Mouse (Mus musculus) lung, embryonic 14.5 days (tissue): ENCODE measurements around the gene Ihh. TPM values are rescaled to one million over a fixed set of nuclear protein-coding genes. Genes with fewer than 3 reads are reported as not detected.

Experiments used
- ATAC-seq: fragments of 200-750 bp; cut with Nextera tagmentation; 2 replicates; pipeline ENCODE4 v1.8.0; 2017; ENCODE audit warnings: mild to moderate bottlenecking, moderate TSS enrichment, moderate library complexity; ENCODE audit not compliant: insufficient read depth
- DNase-seq: peaks from one replicate; pipeline ENCODE4 v3.0.0-alpha.2; 2015
- H3K27ac ChIP-seq: fragments of 300-500 bp; sonication (generic); 2 replicates; pipeline ENCODE4 v1.5.1; 2014; ENCODE audit warnings: low read depth, mild to moderate bottlenecking, moderate library complexity
- H3K27me3 ChIP-seq: fragments of 300-500 bp; sonication (generic); 2 replicates; pipeline ENCODE4 v1.6.1; 2014; ENCODE audit warnings: low read length, control low read depth; ENCODE audit not compliant: insufficient read depth
- H3K36me3 ChIP-seq: fragments of 300-500 bp; sonication (generic); 2 replicates; pipeline ENCODE4 v1.6.1; 2014; ENCODE audit warnings: control low read depth; ENCODE audit not compliant: insufficient read depth
- H3K4me1 ChIP-seq: fragments of 300-500 bp; sonication (generic); 2 replicates; pipeline ENCODE4 v1.6.1; 2014; ENCODE audit warnings: antibody characterized with exemption, control low read depth; ENCODE audit not compliant: insufficient read depth
- H3K4me2 ChIP-seq: fragments of 300-500 bp; sonication (generic); 2 replicates; pipeline ENCODE4 v1.6.1; 2014; ENCODE audit warnings: mild to moderate bottlenecking
- H3K4me3 ChIP-seq: fragments of 300-500 bp; sonication (generic); 2 replicates; pipeline ENCODE4 v1.5.1; 2014; ENCODE audit warnings: low read depth, low read length
- H3K9ac ChIP-seq: fragments of 300-500 bp; sonication (generic); 2 replicates; pipeline ENCODE4 v1.6.1; 2014
- H3K9me3 ChIP-seq: fragments of 300-500 bp; sonication (generic); 2 replicates; pipeline ENCODE4 v1.6.1; 2016; ENCODE audit warnings: low read depth, low read length, control low read depth
- CTCF ChIP-seq: IDR thresholded peaks from 2 replicates; pipeline ENCODE4 v1.5.1; 2016; ENCODE audit warnings: antibody characterized with exemption, low read depth
- WGBS: fragments of 180-500 bp; shearing (Covaris S2); extraction: QIAGEN DNeasy Blood & Tissue Kit; methylation state at CpG from one replicate; pipeline ENCODE4 v1.1.7; 2014; 5-methylcytosine and 5-hydroxymethylcytosine counted together
- microRNA counts: library from miRNA; unstranded; fragments of <30 nt; microRNA quantifications from one replicate; lab custom pipeline; 2016
- microRNA-seq: library from miRNA; unstranded; fragments of <30 nt; microRNA quantifications from one replicate; pipeline ENCODE4, GENCODE M21; 2016; ENCODE audit warnings: borderline number of aligned reads
- polyA plus RNA-seq: library from polyadenylated mRNA; unstranded; fragments of >200 nt; fragmentation: Nextera tagmentation; extraction: Ambion mirVana; gene quantifications from 2 replicates; pipeline ENCODE4 v1.2.1, GENCODE M21; 2014

The Ihh gene
- polyA plus RNA-seq, 1 experiment from 2014 or later: 0.14 TPM

GRCm38 (mm10) chr1:74897976-74898375, 53.5 kb downstream of the Ihh start:
- no peak overlapping the region for H3K9ac ChIP-seq
- WGBS: 5% methylated on average over 7 of the region's 7 CpGs
- H3K4me2 ChIP-seq: no peak overlapping the region
- H3K27ac ChIP-seq: no peak overlapping the region
- peaks cover 87% of the 10 kb centered on the region for H3K27me3 ChIP-seq
- H3K4me1 ChIP-seq: 0 out of 2 replicates have a peak, but pooled peaks cover 4% of the 10 kb centered on the region
- H3K4me3 ChIP-seq: no peak overlapping the region
- ATAC-seq (no peak), DNase-seq (no peak)
- no peaks in the 10 kb centered on the region for H3K9me3 ChIP-seq
- TF ChIP-seq CTCF: no peak
- no peaks in the 10 kb centered on the region for H3K36me3 ChIP-seq

MicroRNAs within 50 kb of the gene (microRNA counts, 519-probe panel; counts per million panel counts)
- 3,290 counts per million, percentile 64 among the panel's probes with 10 or more counts for microRNA mmu-miR-375 (lab: Ali Mortazavi, UCI)

Small RNA genes lying within 50 kb of the gene (microRNA-seq; reads per million reads assigned to microRNA genes)
- gene Mir375: 4,332 reads per million, percentile 87 among the genes with 10 or more reads in this experiment

Other genes starting within 250 kb of the Ihh start
- gene Cyp27a1, start 238.1 kb downstream of the Ihh start, polyA plus RNA-seq: 1.9 and 2.2 TPM in 2 replicates
- gene Prkag3, start 202.5 kb downstream of the Ihh start, polyA plus RNA-seq: 0.12 and 0.29 TPM in 2 replicates
- 0.53 and 0.57 TPM in 2 replicates for gene Wnt6, start 179.8 kb downstream of the Ihh start, polyA plus RNA-seq
- not detected in 2 replicates for gene Wnt10a, start 160.2 kb downstream of the Ihh start, polyA plus RNA-seq
- gene Cdk5r2, start 96.7 kb downstream of the Ihh start, polyA plus RNA-seq: not detected in 2 replicates
- not detected in 2 replicates for gene Fev, start 66.3 kb downstream of the Ihh start, polyA plus RNA-seq
- not detected in 2 replicates for gene Cryba2, start 58.5 kb downstream of the Ihh start, polyA plus RNA-seq
- gene Cfap65, start 16.1 kb downstream of the Ihh start, polyA plus RNA-seq: 0.05 and 0.14 TPM in 2 replicates
- gene Nhej1, start 173.5 kb upstream of the Ihh start, polyA plus RNA-seq: 9.2 and 10.0 TPM in 2 replicates
- 0.20 and 0.23 TPM in 2 replicates for gene Slc23a3, start 182.2 kb upstream of the Ihh start, polyA plus RNA-seq
- 31.5 and 32.4 TPM in 2 replicates for gene Cnppd1, start 191.0 kb upstream of the Ihh start, polyA plus RNA-seq
- 52.9 and 55.2 TPM in 2 replicates for gene Retreg2, start 191.1 kb upstream of the Ihh start, polyA plus RNA-seq
- gene Zfand2b, start 217.0 kb upstream of the Ihh start, polyA plus RNA-seq: 32.6 and 32.9 TPM in 2 replicates
- gene Abcb6, start 228.7 kb upstream of the Ihh start, polyA plus RNA-seq: 15.4 and 16.8 TPM in 2 replicates
- 13.3 and 16.5 TPM in 2 replicates for gene Ankzf1, start 240.5 kb upstream of the Ihh start, polyA plus RNA-seq
- 25.2 and 27.5 TPM in 2 replicates for gene Atg9a, start 240.5 kb upstream of the Ihh start, polyA plus RNA-seq